Mouse (Mus musculus) cortical plate, adult 2 months (tissue): ENCODE results near the gene Stx1a. TPM values are rescaled to one million over a fixed set of nuclear protein-coding genes. Genes with fewer than 3 reads are reported as not detected.

Experiments
- H3K27ac ChIP-seq: fragments of 200-500 bp; 2 replicates; pipeline ENCODE4 v1.5.1; 2012; ENCODE audit warnings: low read length, control low read depth, inconsistent platforms; ENCODE audit not compliant: insufficient read depth
- H3K4me1 ChIP-seq: fragments of 200-500 bp; 2 replicates; pipeline ENCODE4 v1.6.1; 2011; ENCODE audit warnings: low read length; ENCODE audit not compliant: control insufficient read depth, insufficient read depth
- H3K4me3 ChIP-seq: fragments of 200-500 bp; 2 replicates; pipeline ENCODE4 v1.5.1; 2011; ENCODE audit warnings: mild to moderate bottlenecking, low read length, control low read depth; ENCODE audit not compliant: insufficient read depth
- CTCF ChIP-seq: fragments of 200-500 bp; IDR thresholded peaks from 2 replicates; pipeline ENCODE4 v1.5.1; 2011; ENCODE audit warnings: mild to moderate bottlenecking, control low read depth, low read length; ENCODE audit not compliant: insufficient read depth; ENCODE audit errors: extremely low read depth
- POLR2A ChIP-seq: fragments of 200-500 bp; IDR thresholded peaks from 2 replicates; pipeline ENCODE4 v1.6.1; 2011; ENCODE audit warnings: mild to moderate bottlenecking, low read length, control low read depth; ENCODE audit not compliant: insufficient read depth; ENCODE audit errors: extremely low read depth
- polyA plus RNA-seq: library from polyadenylated mRNA; depleted of rRNA; stranded (reverse); fragments of >200 nt; gene quantifications from 2 replicates; pipeline ENCODE4 v1.2.3, GENCODE M21; 2012; rRNA removed

Stx1a gene
- polyA plus RNA-seq = 545 and 568 TPM in 2 replicates

- Histone ChIP-seq H3K27ac (no peak within 1 kb of the TSS), H3K4me1 (peaks cover 5% of the 10 kb centered on the region), H3K4me3 (peak within 1 kb of the TSS; percentile 87)
- TF ChIP-seq POLR2A (peak; percentile 80; the same call in 1 of the 2 replicates), CTCF (no peak)
Measured at GRCm38 (mm10) chr5:135023344-135024173, at the start of gene Stx1a. Gene Stx1a, plus strand, starts transcription at chr5:135023482.

- Histone ChIP-seq H3K4me1 (no peaks in the 10 kb centered on the region), H3K27ac (no peak overlapping the region), H3K4me3 (no peak overlapping the region)
- TF ChIP-seq POLR2A (no peak), CTCF (no peak)
Measured at GRCm38 (mm10) chr5:134973526-134973925, 49.8 kb upstream of the Stx1a start.

DNA sequence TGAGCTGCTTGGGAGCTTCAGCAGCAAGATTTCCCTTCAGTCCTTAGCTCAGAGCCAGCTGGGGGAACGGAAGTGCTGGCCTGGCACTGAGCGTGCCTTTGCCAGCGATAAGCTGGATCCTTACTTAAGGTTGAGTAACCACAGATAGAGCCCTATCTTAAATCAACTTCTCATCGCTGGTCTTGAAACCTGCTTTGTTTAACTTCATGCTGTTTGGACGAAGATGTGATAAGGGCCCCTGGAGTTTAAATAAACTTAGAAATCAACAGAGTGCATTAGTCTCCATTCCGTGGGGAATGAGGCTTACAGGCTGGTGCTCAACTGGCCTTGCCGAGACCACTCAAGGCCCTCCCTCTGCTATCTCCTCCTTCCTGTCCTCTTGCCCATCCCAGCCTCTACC, 49.0 kb upstream of the Stx1a start:
- no peak overlapping the region for H3K27ac ChIP-seq
- no peak for TF ChIP-seq POLR2A
- TF ChIP-seq CTCF = no peak
- no peaks in the 10 kb centered on the region for H3K4me1 ChIP-seq
- no peak overlapping the region for H3K4me3 ChIP-seq

DNA sequence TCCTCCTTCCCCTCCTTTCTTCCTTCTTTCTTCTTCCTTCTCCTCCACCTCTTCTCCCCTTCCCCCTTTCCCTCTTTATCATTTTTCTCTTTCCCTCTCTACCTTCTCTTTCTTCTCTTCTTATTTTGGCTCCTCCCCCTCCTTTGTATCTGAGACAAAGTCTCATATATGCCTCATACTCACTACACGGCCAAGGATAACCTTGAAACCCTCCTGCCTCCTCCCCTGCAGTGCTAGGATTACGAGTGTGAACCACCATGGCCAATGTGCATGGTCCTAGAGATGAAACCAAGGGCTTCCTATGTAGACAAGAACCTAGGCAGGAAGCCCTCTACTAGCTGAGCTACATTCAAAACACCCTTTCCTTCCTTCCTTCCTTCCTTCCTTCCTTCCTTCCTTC, 48.4 kb upstream of the Stx1a start:
- H3K4me1 ChIP-seq = no peaks in the 10 kb centered on the region
- H3K27ac ChIP-seq = no peak overlapping the region
- TF ChIP-seq POLR2A = no peak
- no peak for TF ChIP-seq CTCF
- H3K4me3 ChIP-seq = no peak overlapping the region

DNA sequence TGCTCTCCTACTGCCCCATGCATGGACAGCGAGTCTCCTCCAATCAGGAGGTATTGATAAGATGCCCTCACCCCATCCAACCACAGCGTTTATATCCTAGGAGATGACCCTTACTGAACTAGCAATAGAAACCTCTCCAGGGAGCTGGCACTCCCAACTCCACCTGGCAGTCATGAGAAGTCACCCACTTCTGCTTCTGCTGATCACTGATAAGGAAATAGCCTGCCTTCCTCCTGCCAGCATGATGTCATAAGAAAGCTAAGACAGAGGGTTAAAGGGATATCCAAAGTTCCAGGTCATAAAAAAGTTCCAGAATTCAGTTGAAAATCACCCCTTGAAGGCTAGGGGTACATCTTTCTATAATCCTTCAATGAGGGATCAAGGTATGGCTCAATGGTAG, 47.1 kb upstream of the Stx1a start:
- TF ChIP-seq CTCF (no peak), POLR2A (no peak)
- Histone ChIP-seq H3K27ac (no peak overlapping the region), H3K4me3 (no peak overlapping the region), H3K4me1 (no peaks in the 10 kb centered on the region)

DNA sequence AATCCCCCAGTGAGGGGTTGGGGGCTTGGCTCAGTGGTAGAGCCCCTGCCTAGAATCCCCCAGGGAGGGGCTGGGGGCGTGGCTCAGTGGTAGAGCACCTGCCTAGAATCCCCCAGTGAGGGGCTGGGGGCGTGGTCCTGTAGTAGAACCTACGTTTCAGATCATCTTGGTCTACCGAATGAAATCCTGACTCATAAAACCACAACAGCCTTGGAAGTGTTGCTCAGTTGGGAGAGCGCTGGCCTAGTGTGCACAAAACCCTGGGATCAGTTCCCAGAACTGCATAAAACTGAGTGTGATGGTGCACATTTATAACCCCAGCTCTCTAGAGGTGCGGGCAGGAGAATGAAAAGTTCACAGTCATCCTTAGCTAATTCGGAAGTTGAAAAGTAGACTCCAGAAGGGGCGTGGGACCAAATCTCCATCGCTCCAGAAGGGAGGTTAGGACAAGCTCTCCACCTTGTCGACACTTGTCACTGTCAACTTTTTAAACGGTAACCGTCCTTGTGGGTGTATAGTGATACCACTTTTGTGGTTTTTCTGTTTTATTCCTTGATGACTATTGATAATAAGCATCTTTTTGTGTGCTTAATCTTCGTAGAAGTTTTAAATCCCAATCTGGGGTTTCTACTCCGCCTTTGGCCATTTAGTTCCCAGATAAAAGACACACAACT, 46.6 kb upstream of the Stx1a start:
- no peaks in the 10 kb centered on the region for H3K4me1 ChIP-seq
- no peak overlapping the region for H3K4me3 ChIP-seq
- no peak overlapping the region for H3K27ac ChIP-seq
- TF ChIP-seq POLR2A (no peak), CTCF (no peak)

- Histone ChIP-seq H3K27ac (no peak overlapping the region), H3K4me3 (no peak overlapping the region), H3K4me1 (no peaks in the 10 kb centered on the region)
- TF ChIP-seq CTCF = no peak
- TF ChIP-seq POLR2A = no peak
Measured at GRCm38 (mm10) chr5:134977837-134978236, 45.4 kb upstream of the Stx1a start.

DNA sequence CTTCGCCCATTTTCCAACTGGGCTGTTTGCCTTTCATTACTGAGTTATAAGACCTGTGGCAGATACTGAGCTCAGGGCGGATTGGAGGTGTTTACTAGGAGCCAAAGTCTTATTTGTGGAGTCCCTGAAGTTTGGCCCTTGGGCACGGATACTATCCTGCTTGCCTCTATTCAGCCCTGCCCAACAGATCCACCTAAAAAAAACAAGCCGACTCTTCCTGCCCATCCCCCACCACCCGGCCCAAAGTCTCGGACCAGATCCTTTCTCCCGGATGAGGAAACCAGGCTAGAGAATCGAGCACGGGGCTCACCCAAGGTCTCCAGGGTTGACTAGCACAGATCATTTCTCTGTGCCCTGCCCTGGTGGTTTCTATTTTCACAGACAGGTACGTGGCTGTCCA, 42.1 kb upstream of the Stx1a start:
- Histone ChIP-seq H3K27ac (no peak overlapping the region), H3K4me1 (no peaks in the 10 kb centered on the region), H3K4me3 (no peak overlapping the region)
- TF ChIP-seq CTCF (no peak), POLR2A (no peak)

DNA sequence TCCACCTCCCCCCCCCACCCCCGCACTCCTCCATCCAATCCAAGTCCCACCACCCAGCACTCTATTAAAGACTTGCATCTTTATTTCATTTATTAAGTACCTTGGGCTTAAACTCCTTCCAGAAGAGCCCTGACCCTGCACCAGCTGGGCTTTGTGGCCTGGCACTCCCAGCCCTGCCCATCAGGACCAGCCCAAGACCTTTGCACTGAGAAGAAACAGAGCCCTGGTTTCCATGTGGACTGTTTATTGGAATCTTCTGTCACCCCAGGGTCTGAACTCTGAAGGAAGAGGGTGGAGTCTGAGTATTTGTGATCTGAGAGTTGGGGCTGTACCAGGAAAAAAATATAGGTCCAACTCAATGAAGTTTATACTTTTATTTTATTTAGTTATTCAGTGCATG, 40.2 kb upstream of the Stx1a start:
- Histone ChIP-seq H3K27ac (no peak overlapping the region), H3K4me3 (no peak overlapping the region), H3K4me1 (no peaks in the 10 kb centered on the region)
- TF ChIP-seq CTCF = no peak
- no peak for TF ChIP-seq POLR2A

GRCm38 (mm10) chr5:134983771-134984170, 39.5 kb upstream of the Stx1a start:
- Histone ChIP-seq H3K27ac (no peak overlapping the region), H3K4me3 (no peak overlapping the region), H3K4me1 (no peaks in the 10 kb centered on the region)
- no peak for TF ChIP-seq POLR2A
- TF ChIP-seq CTCF = no peak
